Mouse (Mus musculus) ES-Bruce4 (cell line): ENCODE measurements around the gene Pus3. TPM values are rescaled to one million over a fixed set of nuclear protein-coding genes. Genes with fewer than 3 reads are reported as not detected.

Experiments used
- H3K27ac ChIP-seq: 2 replicates; pipeline ENCODE4 v1.5.1; 2012; ENCODE audit warnings: low read length, inconsistent platforms; ENCODE audit not compliant: insufficient read depth
- H3K27me3 ChIP-seq: 2 replicates; pipeline ENCODE4 v1.6.1; 2012; ENCODE audit warnings: mild to moderate bottlenecking, low read length, inconsistent platforms; ENCODE audit not compliant: control insufficient read depth, poor library complexity, insufficient read depth, severe bottlenecking
- H3K36me3 ChIP-seq: 2 replicates; pipeline ENCODE4 v1.6.1; 2012; ENCODE audit warnings: inconsistent platforms, mild to moderate bottlenecking, low read length, moderate library complexity; ENCODE audit not compliant: control insufficient read depth, poor library complexity, insufficient read depth, severe bottlenecking
- H3K4me1 ChIP-seq: one replicate; pipeline ENCODE4 v1.8.1; 2011; ENCODE audit warnings: low read length; ENCODE audit not compliant: control insufficient read depth, insufficient read depth
- H3K4me3 ChIP-seq: 2 replicates; pipeline ENCODE4 v1.5.1; 2011; ENCODE audit warnings: low read depth, mild to moderate bottlenecking, low read length
- H3K9ac ChIP-seq: 2 replicates; pipeline ENCODE4 v1.6.1; 2012; ENCODE audit warnings: low read depth, mild to moderate bottlenecking, inconsistent platforms; ENCODE audit not compliant: poor library complexity, severe bottlenecking
- H3K9me3 ChIP-seq: replicated peaks from 2 replicates; pipeline ENCODE4 v1.6.1; 2012; ENCODE audit warnings: mild to moderate bottlenecking, low read length, inconsistent platforms; ENCODE audit not compliant: control insufficient read depth, poor library complexity, insufficient read depth, severe bottlenecking
- CTCF ChIP-seq: IDR thresholded peaks from one replicate; pipeline ENCODE4 v1.8.1; 2011; ENCODE audit warnings: low read depth, low read length
- EP300 ChIP-seq: IDR thresholded peaks from 2 replicates; pipeline ENCODE4 v1.6.1; 2011; ENCODE audit warnings: low read depth, low read length; ENCODE audit not compliant: insufficient read depth
- POLR2A ChIP-seq: IDR thresholded peaks from one replicate; pipeline ENCODE4 v1.8.1; 2011; ENCODE audit warnings: low read length; ENCODE audit not compliant: insufficient read depth
- polyA plus RNA-seq: library from polyadenylated mRNA; stranded (reverse); fragments of >200 nt; gene quantifications from 2 replicates; pipeline ENCODE4 v1.2.4, GENCODE M21; 2011; ENCODE audit warnings: low read depth; ENCODE audit not compliant: missing spikeins, insufficient read depth, insufficient read length

Pus3 gene
- polyA plus RNA-seq, 1 experiment = 20.3 TPM

GRCm38 (mm10) chr9:35520631-35521348 lies 37.6 kb upstream of the Pus3 start:
- no peaks in the 10 kb centered on the region for H3K36me3 ChIP-seq
- no peak overlapping the region for H3K9ac ChIP-seq
- no peak overlapping the region for H3K27ac ChIP-seq
- H3K4me3 ChIP-seq = no peak overlapping the region
- no peaks in the 10 kb centered on the region for H3K27me3 ChIP-seq
- H3K9me3 ChIP-seq = no peaks in the 10 kb centered on the region
- no peak for TF ChIP-seq CTCF
- no peak for TF ChIP-seq POLR2A
- no peak for TF ChIP-seq EP300
- no peaks in the 10 kb centered on the region for H3K4me1 ChIP-seq

- no peak for TF ChIP-seq CTCF
- no peak for TF ChIP-seq EP300
- TF ChIP-seq POLR2A = no peak
- H3K4me1 ChIP-seq = no peaks in the 10 kb centered on the region
These were observed 36.2 kb upstream of the Pus3 start for GRCm38 (mm10) chr9:35522241-35522640.

GRCm38 (mm10) chr9:35522821-35523515 lies 35.4 kb upstream of the Pus3 start:
- Histone ChIP-seq H3K9ac (no peak overlapping the region), H3K27ac (no peak overlapping the region)

More at GRCm38 (mm10) chr9:35522241-35522640, 36.2 kb upstream of the Pus3 start:
- Histone ChIP-seq H3K36me3 (no peaks in the 10 kb centered on the region), H3K9ac (no peak overlapping the region), H3K27ac (no peak overlapping the region), H3K4me3 (no peak overlapping the region), H3K27me3 (no peaks in the 10 kb centered on the region), H3K9me3 (no peaks in the 10 kb centered on the region)

DNA sequence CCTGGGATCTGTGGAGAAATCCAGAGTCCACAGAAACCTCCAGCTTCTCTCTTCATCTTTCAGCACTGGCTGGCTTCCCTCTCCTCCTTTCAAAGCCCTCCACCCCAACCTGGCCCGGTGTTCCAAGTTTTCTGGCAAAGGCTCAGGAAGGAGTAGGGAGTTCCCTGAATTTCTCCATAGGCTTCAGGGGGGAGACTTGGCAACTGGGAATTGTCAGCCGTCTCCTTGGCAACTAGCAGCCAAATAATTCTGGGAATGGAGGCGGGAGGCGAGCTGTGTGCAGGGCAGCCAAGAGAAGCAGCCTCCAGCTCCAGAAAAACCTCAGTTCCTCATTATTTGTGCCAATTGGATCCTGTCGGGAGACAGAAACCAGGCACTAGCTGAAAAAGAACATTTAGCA lies 34.9 kb upstream of the Pus3 start:
- Histone ChIP-seq H3K27me3 (no peaks in the 10 kb centered on the region), H3K9ac (no peak overlapping the region), H3K9me3 (no peaks in the 10 kb centered on the region), H3K4me1 (no peaks in the 10 kb centered on the region), H3K27ac (no peak overlapping the region), H3K36me3 (no peaks in the 10 kb centered on the region), H3K4me3 (no peak overlapping the region)
- no peak for TF ChIP-seq POLR2A
- TF ChIP-seq CTCF = no peak
- no peak for TF ChIP-seq EP300

More at GRCm38 (mm10) chr9:35522821-35523515, 35.4 kb upstream of the Pus3 start:
- H3K36me3 ChIP-seq = no peaks in the 10 kb centered on the region
- no peak overlapping the region for H3K4me3 ChIP-seq
- no peaks in the 10 kb centered on the region for H3K27me3 ChIP-seq
- H3K9me3 ChIP-seq = no peaks in the 10 kb centered on the region
- no peak for TF ChIP-seq POLR2A
- TF ChIP-seq EP300 = no peak
- TF ChIP-seq CTCF = no peak
- H3K4me1 ChIP-seq = no peaks in the 10 kb centered on the region

DNA sequence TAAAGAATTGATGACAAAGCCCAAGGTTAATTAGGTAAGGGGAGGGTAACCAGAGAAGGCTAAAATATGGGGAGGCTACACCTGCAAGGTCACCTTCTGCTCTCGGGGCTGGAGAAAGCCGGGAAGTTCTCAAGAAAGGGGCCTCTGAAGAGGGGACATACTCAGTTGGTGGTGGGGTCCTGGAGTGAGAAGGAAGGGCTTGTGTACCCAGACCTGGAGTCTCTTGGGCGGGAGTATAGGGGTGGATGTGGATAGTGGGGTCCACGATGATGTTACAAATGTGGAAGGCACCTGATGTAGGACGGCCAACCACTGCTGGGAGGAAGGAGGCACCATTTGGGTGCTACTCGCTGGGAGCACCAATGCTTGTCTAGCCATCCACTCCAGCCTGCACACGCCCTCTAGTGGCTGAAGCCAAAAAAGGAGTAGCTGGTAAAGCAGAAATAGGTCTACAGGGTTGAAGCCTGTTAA lies 34.4 kb upstream of the Pus3 start:
- Histone ChIP-seq H3K4me3 (no peak overlapping the region), H3K27ac (no peak overlapping the region), H3K36me3 (no peaks in the 10 kb centered on the region), H3K9ac (no peak overlapping the region), H3K4me1 (no peaks in the 10 kb centered on the region), H3K27me3 (no peaks in the 10 kb centered on the region), H3K9me3 (no peaks in the 10 kb centered on the region)
- no peak for TF ChIP-seq POLR2A
- peak; percentile 89 for TF ChIP-seq CTCF

- no peak overlapping the region for H3K27ac ChIP-seq
- no peaks in the 10 kb centered on the region for H3K4me1 ChIP-seq
- no peaks in the 10 kb centered on the region for H3K9me3 ChIP-seq
- TF ChIP-seq EP300 (no peak), POLR2A (no peak)
- H3K9ac ChIP-seq = no peak overlapping the region
- no peaks in the 10 kb centered on the region for H3K36me3 ChIP-seq
- H3K4me3 ChIP-seq = no peak overlapping the region
- no peaks in the 10 kb centered on the region for H3K27me3 ChIP-seq
These were observed 29.3 kb upstream of the Pus3 start for GRCm38 (mm10) chr9:35529141-35529540.
